Mouse (Mus musculus): Measurements from ENCODE around the gene Dock11.

- TF ChIP-seq CTCF (IDR thresholded peaks at IDR 0.05; ENCODE audit: extremely low read depth, insufficient read length, insufficient replicate concordance, low read depth, low read length) (no peak), POLR2A (IDR thresholded peaks at IDR 0.05; ENCODE audit: low read depth, low read length) (no peak)
Observed at GRCm38 (mm10) chrX:35904352-35904751, 15.7 kb downstream of the Dock11 start.

Data from small intestine, adult 2 months (tissue).